Mouse (Mus musculus): ENCODE measurements around the gene Polh. TPM values are rescaled to one million over a fixed set of nuclear protein-coding genes. Genes with fewer than 3 reads are reported as not detected.
A peak's percentile ranks its signal among the peaks of the same experiment; 100 is the strongest.

Gene Polh
- polyA plus RNA-seq, 1 experiment from 2014 or later: 26.0 TPM

- Histone ChIP-seq H3K4me3 (ENCODE audit: low read length) (no peak overlapping the region), H3K9ac (ENCODE audit: low read length) (no peak overlapping the region), H3K4me2 (ENCODE audit: low read depth, low read length) (no peak overlapping the region), H3K27ac (ENCODE audit: low read length) (peak overlapping the region; percentile 38; the same call in 1 of the 2 replicates), H3K9me3 (ENCODE audit: control insufficient read depth, low read length) (no peaks in the 10 kb centered on the region), H3K36me3 (ENCODE audit: control insufficient read depth, insufficient read depth, low read length) (peaks cover 38% of the 10 kb centered on the region), H3K4me1 (replicated peaks; ENCODE audit: control insufficient read depth, insufficient read depth, low read length) (peaks cover 23% of the 10 kb centered on the region), H3K27me3 (ENCODE audit: control insufficient read depth, insufficient read depth, low read depth, low read length) (no peaks in the 10 kb centered on the region)
- WGBS: 63% methylated on average over 13 of the region's 13 CpGs
- peak; percentile 55 for ATAC-seq (ENCODE audit: low read depth)
Measured at GRCm38 (mm10) chr17:46129741-46130498, 72.5 kb downstream of the Polh start.

GRCm38 (mm10) chr17:46127814-46128493, 74.5 kb downstream of the Polh start:
- Histone ChIP-seq H3K27ac (ENCODE audit: low read length) (no peak overlapping the region), H3K27me3 (ENCODE audit: control insufficient read depth, insufficient read depth, low read depth, low read length) (no peaks in the 10 kb centered on the region), H3K4me2 (ENCODE audit: low read depth, low read length) (no peak overlapping the region), H3K36me3 (ENCODE audit: control insufficient read depth, insufficient read depth, low read length) (peaks cover 49% of the 10 kb centered on the region), H3K4me3 (ENCODE audit: low read length) (no peak overlapping the region), H3K4me1 (replicated peaks; ENCODE audit: control insufficient read depth, insufficient read depth, low read length) (peaks cover 23% of the 10 kb centered on the region), H3K9me3 (ENCODE audit: control insufficient read depth, low read length) (no peaks in the 10 kb centered on the region), H3K9ac (ENCODE audit: low read length) (no peak overlapping the region)
- ATAC-seq (ENCODE audit: low read depth): no peak
- 57% methylated on average over 6 of the region's 6 CpGs for WGBS

GRCm38 (mm10) chr17:46126608-46127007, 75.8 kb downstream of the Polh start:
- 35% methylated on average over 6 of the region's 6 CpGs for WGBS
- no peaks in the 10 kb centered on the region for H3K27me3 ChIP-seq (ENCODE audit: control insufficient read depth, insufficient read depth, low read depth, low read length)
- no peaks in the 10 kb centered on the region for H3K9me3 ChIP-seq (ENCODE audit: control insufficient read depth, low read length)
- ATAC-seq (ENCODE audit: low read depth): peak; percentile 82
- H3K4me2 ChIP-seq (ENCODE audit: low read depth, low read length): no peak overlapping the region
- H3K4me3 ChIP-seq (ENCODE audit: low read length): no peak overlapping the region
- peaks cover 55% of the 10 kb centered on the region for H3K36me3 ChIP-seq (ENCODE audit: control insufficient read depth, insufficient read depth, low read length)
- H3K9ac ChIP-seq (ENCODE audit: low read length): peak overlapping the region; percentile 8; the same call in 1 of the 2 replicates
- peak overlapping the region; percentile 74 for H3K27ac ChIP-seq (ENCODE audit: low read length)
- peaks cover 23% of the 10 kb centered on the region for H3K4me1 ChIP-seq (replicated peaks; ENCODE audit: control insufficient read depth, insufficient read depth, low read length)

- peaks cover 56% of the 10 kb centered on the region for H3K36me3 ChIP-seq (ENCODE audit: control insufficient read depth, insufficient read depth, low read length)
Measured at GRCm38 (mm10) chr17:46123953-46124700, 78.3 kb downstream of the Polh start.

GRCm38 (mm10) chr17:46123285-46123684, 79.2 kb downstream of the Polh start:
- Histone ChIP-seq H3K4me3 (ENCODE audit: low read length) (no peak overlapping the region), H3K27ac (ENCODE audit: low read length) (no peak overlapping the region), H3K27me3 (ENCODE audit: control insufficient read depth, insufficient read depth, low read depth, low read length) (no peaks in the 10 kb centered on the region), H3K4me1 (replicated peaks; ENCODE audit: control insufficient read depth, insufficient read depth, low read length) (peaks cover 23% of the 10 kb centered on the region), H3K36me3 (ENCODE audit: control insufficient read depth, insufficient read depth, low read length) (peaks cover 49% of the 10 kb centered on the region), H3K9ac (ENCODE audit: low read length) (no peak overlapping the region), H3K4me2 (ENCODE audit: low read depth, low read length) (no peak overlapping the region), H3K9me3 (ENCODE audit: control insufficient read depth, low read length) (no peaks in the 10 kb centered on the region)
- no peak for ATAC-seq (ENCODE audit: low read depth)
- WGBS: 93% methylated on average over 4 of the region's 4 CpGs

More at GRCm38 (mm10) chr17:46123953-46124700, 78.3 kb downstream of the Polh start:
- no peak overlapping the region for H3K4me2 ChIP-seq (ENCODE audit: low read depth, low read length)
- 76% methylated on average over 12 of the region's 12 CpGs for WGBS
- no peak overlapping the region for H3K27ac ChIP-seq (ENCODE audit: low read length)
- no peak for ATAC-seq (ENCODE audit: low read depth)
- H3K27me3 ChIP-seq (ENCODE audit: control insufficient read depth, insufficient read depth, low read depth, low read length): no peaks in the 10 kb centered on the region
- no peak overlapping the region for H3K4me3 ChIP-seq (ENCODE audit: low read length)
- H3K9ac ChIP-seq (ENCODE audit: low read length): no peak overlapping the region
- H3K4me1 ChIP-seq (replicated peaks; ENCODE audit: control insufficient read depth, insufficient read depth, low read length): peaks cover 23% of the 10 kb centered on the region
- H3K9me3 ChIP-seq (ENCODE audit: control insufficient read depth, low read length): no peaks in the 10 kb centered on the region

DNA sequence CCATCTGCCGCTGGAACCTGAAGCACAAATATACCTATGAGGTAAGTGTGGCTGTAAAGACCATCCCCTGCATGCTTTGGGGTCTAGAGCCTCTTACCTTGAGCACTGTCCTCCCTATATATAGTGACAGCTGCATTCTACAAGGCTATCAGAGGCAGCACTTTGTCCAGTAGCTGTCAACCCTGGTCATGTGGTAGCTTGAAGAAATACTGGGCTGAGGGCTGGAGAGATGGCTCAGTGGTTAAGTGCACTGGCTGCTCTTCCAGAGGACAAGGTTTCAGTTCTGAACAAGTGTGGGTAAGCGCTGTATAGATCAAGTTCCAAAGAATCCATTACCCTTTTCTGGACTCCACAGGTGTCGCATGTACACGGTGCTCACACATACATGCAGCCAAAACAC, 79.7 kb downstream of the Polh start:
- no peaks in the 10 kb centered on the region for H3K9me3 ChIP-seq (ENCODE audit: control insufficient read depth, low read length)
- H3K9ac ChIP-seq (ENCODE audit: low read length): no peak overlapping the region
- ATAC-seq (ENCODE audit: low read depth): no peak
- no peak overlapping the region for H3K4me2 ChIP-seq (ENCODE audit: low read depth, low read length)
- peaks cover 46% of the 10 kb centered on the region for H3K36me3 ChIP-seq (ENCODE audit: control insufficient read depth, insufficient read depth, low read length)
- no peak overlapping the region for H3K27ac ChIP-seq (ENCODE audit: low read length)
- WGBS: 93% methylated on average over 4 of the region's 4 CpGs
- H3K4me3 ChIP-seq (ENCODE audit: low read length): no peak overlapping the region
- H3K27me3 ChIP-seq (ENCODE audit: control insufficient read depth, insufficient read depth, low read depth, low read length): no peaks in the 10 kb centered on the region
- peaks cover 26% of the 10 kb centered on the region for H3K4me1 ChIP-seq (replicated peaks; ENCODE audit: control insufficient read depth, insufficient read depth, low read length)

MicroRNA genes within 50 kb of the gene (microRNA counts, 519-probe panel; counts per million panel counts)
- microRNA mmu-miR-693-3p (not detected), microRNA mmu-miR-693-5p (not detected)

Small RNA genes within 50 kb of the gene (microRNA-seq; reads per million reads assigned to microRNA genes)
- not detected for gene Mir693

Other genes with a start within 250 kb of the Polh start
- gene Vegfa, start 170.3 kb downstream of the Polh start, polyA plus RNA-seq (2015; fragmentation: Nextera tagmentation; extraction: Ambion mirVana): 4.5 and 5.7 TPM in 2 replicates
- 134 and 138 TPM in 2 replicates for gene Mrps18a, start 91.7 kb downstream of the Polh start, polyA plus RNA-seq (2015; fragmentation: Nextera tagmentation; extraction: Ambion mirVana)
- gene Rsph9, start 58.4 kb downstream of the Polh start, polyA plus RNA-seq (2015; fragmentation: Nextera tagmentation; extraction: Ambion mirVana): 23.7 and 26.8 TPM in 2 replicates
- 55.5 and 57.1 TPM in 2 replicates for gene Mad2l1bp, start 49.1 kb downstream of the Polh start, polyA plus RNA-seq (2015; fragmentation: Nextera tagmentation; extraction: Ambion mirVana)
- gene Gtpbp2, start 41.6 kb downstream of the Polh start, polyA plus RNA-seq (2015; fragmentation: Nextera tagmentation; extraction: Ambion mirVana): 50.3 and 55.0 TPM in 2 replicates
- 31.2 and 33.8 TPM in 2 replicates for gene Xpo5, start 137 bp upstream of the Polh start, polyA plus RNA-seq (2015; fragmentation: Nextera tagmentation; extraction: Ambion mirVana)
- 90.6 and 91.2 TPM in 2 replicates for gene Polr1c, start 45.4 kb upstream of the Polh start, polyA plus RNA-seq (2015; fragmentation: Nextera tagmentation; extraction: Ambion mirVana)
- 114 and 120 TPM in 2 replicates for gene Yipf3, start 45.4 kb upstream of the Polh start, polyA plus RNA-seq (2015; fragmentation: Nextera tagmentation; extraction: Ambion mirVana)
- 0.69 and 0.93 TPM in 2 replicates for gene Lrrc73, start 50.9 kb upstream of the Polh start, polyA plus RNA-seq (2015; fragmentation: Nextera tagmentation; extraction: Ambion mirVana)
- 39.1 and 40.8 TPM in 2 replicates for gene Tjap1, start 80.4 kb upstream of the Polh start, polyA plus RNA-seq (2015; fragmentation: Nextera tagmentation; extraction: Ambion mirVana)
- gene Dlk2, start 94.8 kb upstream of the Polh start, polyA plus RNA-seq (2015; fragmentation: Nextera tagmentation; extraction: Ambion mirVana): 3.1 and 4.0 TPM in 2 replicates
- 5.3 and 5.5 TPM in 2 replicates for gene Abcc10, start 125.7 kb upstream of the Polh start, polyA plus RNA-seq (2015; fragmentation: Nextera tagmentation; extraction: Ambion mirVana)
- gene Zfp318, start 181.1 kb upstream of the Polh start, polyA plus RNA-seq (2015; fragmentation: Nextera tagmentation; extraction: Ambion mirVana): 6.0 and 7.0 TPM in 2 replicates
- gene Crip3, start 226.3 kb upstream of the Polh start, polyA plus RNA-seq (2015; fragmentation: Nextera tagmentation; extraction: Ambion mirVana): 3.3 and 8.2 TPM in 2 replicates
- 0.28 TPM in 1 of 2 replicates, not detected in the other for gene Slc22a7, start 235.8 kb upstream of the Polh start, polyA plus RNA-seq (2015; fragmentation: Nextera tagmentation; extraction: Ambion mirVana)

Data from lung, embryonic 16.5 days (tissue).